Mouse (Mus musculus) forebrain, embryonic 11.5 days (tissue): ENCODE measurements around the gene Fst. TPM values are rescaled to one million over a fixed set of nuclear protein-coding genes. Genes with fewer than 3 reads are reported as not detected.

Experiments
- ATAC-seq: fragments of 200-750 bp; cut with Nextera tagmentation; replicated peaks from 2 replicates; pipeline ENCODE4 v1.8.0; 2017; ENCODE audit warnings: moderate TSS enrichment; ENCODE audit not compliant: low FRiP score
- DNase-seq: peaks from one replicate; pipeline ENCODE4 v3.0.0-alpha.2; 2017; ENCODE audit warnings: low spot score
- H3K27ac ChIP-seq: fragments of 300-500 bp; sonication (generic); 2 replicates; pipeline ENCODE4 v1.5.1; 2014; ENCODE audit warnings: low read depth, low read length
- H3K27me3 ChIP-seq: fragments of 300-500 bp; sonication (generic); 2 replicates; pipeline ENCODE4 v1.6.1; 2014; ENCODE audit warnings: mild to moderate bottlenecking, low read length, mixed read lengths; ENCODE audit not compliant: control insufficient read depth, insufficient read depth
- H3K36me3 ChIP-seq: fragments of 300-500 bp; sonication (generic); 2 replicates; pipeline ENCODE4 v1.6.1; 2014; ENCODE audit warnings: mild to moderate bottlenecking, low read length, moderate library complexity, mixed read lengths; ENCODE audit not compliant: control insufficient read depth, insufficient read depth
- H3K4me1 ChIP-seq: fragments of 300-500 bp; sonication (generic); replicated peaks from 2 replicates; pipeline ENCODE4 v1.6.1; 2014; ENCODE audit warnings: low read length, mixed read lengths; ENCODE audit not compliant: control insufficient read depth, insufficient read depth
- H3K4me2 ChIP-seq: fragments of 300-500 bp; sonication (generic); 2 replicates; pipeline ENCODE4 v1.6.1; 2014; ENCODE audit warnings: low read depth, mild to moderate bottlenecking, low read length, moderate library complexity, mixed read lengths; ENCODE audit not compliant: severe bottlenecking
- H3K4me3 ChIP-seq: fragments of 300-500 bp; sonication (generic); 2 replicates; pipeline ENCODE4 v1.5.1; 2014; ENCODE audit warnings: low read depth, low read length
- H3K9ac ChIP-seq: fragments of 300-500 bp; sonication (generic); 2 replicates; pipeline ENCODE4 v1.6.1; 2014; ENCODE audit warnings: low read length
- H3K9me3 ChIP-seq: fragments of 300-500 bp; sonication (generic); 2 replicates; pipeline ENCODE4 v1.6.1; 2016; ENCODE audit warnings: low read length, mixed read lengths; ENCODE audit not compliant: control insufficient read depth
- WGBS: fragments of 180-500 bp; shearing (Covaris S2); extraction: QIAGEN DNeasy Blood & Tissue Kit; methylation state at CpG from one replicate; pipeline ENCODE4 v1.1.7; 2014; 5-methylcytosine and 5-hydroxymethylcytosine counted together
- polyA plus RNA-seq: library from polyadenylated mRNA; unstranded; fragments of >200 nt; fragmentation: Nextera tagmentation; extraction: Ambion mirVana; gene quantifications from 2 replicates; pipeline ENCODE4 v1.2.1, GENCODE M21; 2014

Fst gene
- polyA plus RNA-seq: 27.7 and 33.7 TPM in 2 replicates

DNA sequence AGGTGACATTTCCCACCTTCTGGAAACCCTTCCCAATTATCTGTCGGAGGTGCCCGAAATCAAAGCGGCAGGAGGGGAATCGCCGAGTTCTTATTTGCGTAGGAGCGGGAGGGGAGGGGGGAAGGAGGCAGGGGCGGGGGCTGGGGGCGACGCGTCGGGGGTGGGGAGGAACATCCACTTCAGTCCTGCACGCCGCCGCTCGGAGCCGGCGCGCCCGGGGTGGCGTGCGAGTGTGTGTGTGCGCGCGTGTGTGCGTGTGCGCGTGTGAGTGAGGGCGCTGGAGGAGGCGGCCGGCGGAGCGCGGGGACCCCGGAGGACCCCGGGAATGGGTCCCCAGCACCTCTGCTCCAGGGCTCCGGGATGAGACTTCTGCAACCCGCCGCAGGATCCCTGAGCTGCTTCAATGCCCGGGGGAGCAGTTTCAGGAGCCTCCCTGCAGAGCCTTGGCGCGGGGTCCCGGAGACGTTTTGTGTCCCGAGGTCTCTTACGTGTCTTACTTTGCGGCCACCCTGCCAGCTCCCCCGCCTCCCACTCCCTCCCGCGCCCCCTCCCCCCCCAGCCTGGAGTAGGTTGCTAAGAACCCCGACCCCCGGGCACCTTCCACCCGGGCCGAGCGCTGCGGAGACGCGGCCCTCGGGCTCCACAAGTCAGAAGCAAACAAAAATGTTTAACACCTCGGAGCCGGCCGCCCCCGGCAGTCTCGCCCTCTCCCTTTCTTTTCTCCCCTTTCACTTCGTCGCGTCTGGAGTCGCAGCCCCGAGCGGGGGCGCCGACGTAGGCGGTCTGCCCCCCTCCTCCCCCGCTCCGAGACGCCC, at the start of gene Fst:
Fst (minus strand) TSS at position 66 of the 815 bp plus-strand sequence.
- Histone ChIP-seq H3K9ac (peak within 1 kb of the TSS; percentile 39), H3K4me2 (peak within 1 kb of the TSS; percentile 90), H3K27me3 (peaks cover 16% of the 10 kb centered on the region), H3K4me3 (peak within 1 kb of the TSS; percentile 54), H3K9me3 (no peaks in the 10 kb centered on the region), H3K4me1 (peaks cover 7% of the 10 kb centered on the region), H3K36me3 (no peaks in the 10 kb centered on the region), H3K27ac (peak within 1 kb of the TSS; percentile 82)
- ATAC-seq (peak; percentile 57), DNase-seq (peak; percentile 84)
- WGBS: under 1% methylated on average over 64 of the region's 77 CpGs

DNA sequence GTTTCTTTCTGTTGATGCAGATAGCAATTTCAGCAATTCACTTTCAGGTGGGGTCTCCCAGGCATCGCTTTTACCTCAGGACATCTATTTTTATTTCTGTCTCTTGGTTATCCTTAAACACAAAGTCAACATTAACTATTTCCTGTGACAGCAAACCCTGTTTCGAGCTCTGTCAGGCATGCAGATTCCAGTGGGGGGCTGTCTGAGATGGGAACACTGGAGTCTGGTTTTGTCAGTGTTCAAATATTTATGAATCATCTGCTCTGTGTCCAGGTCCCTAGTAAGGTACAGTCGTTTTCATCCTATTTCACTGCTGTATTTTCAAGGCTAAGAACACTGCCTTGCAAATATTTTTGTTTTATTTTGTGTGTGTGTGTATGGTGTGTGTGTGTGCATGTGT, 35.1 kb upstream of the Fst start:
- Histone ChIP-seq H3K4me2 (no peak overlapping the region), H3K4me1 (no peaks in the 10 kb centered on the region), H3K36me3 (no peaks in the 10 kb centered on the region), H3K4me3 (no peak overlapping the region), H3K27me3 (no peaks in the 10 kb centered on the region), H3K9me3 (no peaks in the 10 kb centered on the region), H3K27ac (no peak overlapping the region), H3K9ac (no peak overlapping the region)
- ATAC-seq: no peak
- DNase-seq: no peak
- 77% methylated on average over 3 of the region's 3 CpGs for WGBS

DNA sequence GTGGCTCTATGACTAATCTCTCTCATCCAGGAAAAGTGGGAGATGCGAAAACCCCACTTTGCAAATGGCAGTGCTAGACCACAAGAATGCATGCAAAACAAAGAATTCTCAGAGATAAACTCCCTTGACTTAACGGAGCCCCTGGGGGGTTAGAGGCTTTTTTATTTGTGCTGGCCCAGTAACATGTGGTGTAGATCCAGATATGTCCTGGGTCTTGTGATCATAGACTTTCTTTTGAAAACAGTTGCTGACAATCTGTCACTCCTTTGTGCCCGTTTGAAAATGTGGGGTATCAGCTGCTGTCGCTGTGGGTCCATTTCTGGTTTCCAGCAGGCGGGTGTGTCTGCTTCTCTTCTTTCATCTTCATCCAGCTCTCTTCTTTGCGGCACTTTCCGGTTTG, 29.4 kb upstream of the Fst start:
- no peak for DNase-seq
- Histone ChIP-seq H3K36me3 (no peaks in the 10 kb centered on the region), H3K4me2 (no peak overlapping the region), H3K9me3 (no peaks in the 10 kb centered on the region), H3K9ac (no peak overlapping the region), H3K27me3 (no peaks in the 10 kb centered on the region), H3K4me3 (no peak overlapping the region), H3K27ac (no peak overlapping the region), H3K4me1 (no peaks in the 10 kb centered on the region)
- 77% methylated on average over 7 of the region's 7 CpGs for WGBS
- no peak for ATAC-seq

DNA sequence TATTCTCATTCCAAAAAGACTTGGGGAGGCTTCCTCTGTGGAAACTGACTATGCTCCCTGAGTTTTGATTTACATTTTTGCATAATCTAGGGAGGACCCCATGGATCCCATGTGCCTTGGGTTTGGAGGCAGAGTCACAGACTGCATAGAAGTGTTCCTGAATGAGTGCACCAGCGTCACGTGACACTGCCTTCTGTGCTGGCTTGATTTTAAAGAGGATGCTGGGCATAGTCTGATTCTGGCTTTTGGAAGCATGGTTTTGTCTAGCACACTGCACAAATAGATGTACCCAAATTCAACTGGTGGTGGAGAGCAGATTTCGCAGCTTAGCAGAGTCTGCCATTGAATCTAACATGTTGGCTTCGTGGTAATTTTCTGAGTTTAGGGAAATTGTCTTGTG, 19.6 kb upstream of the Fst start:
- Histone ChIP-seq H3K9me3 (no peaks in the 10 kb centered on the region), H3K27ac (no peak overlapping the region), H3K4me3 (no peak overlapping the region), H3K4me2 (no peak overlapping the region), H3K9ac (no peak overlapping the region), H3K27me3 (no peaks in the 10 kb centered on the region), H3K4me1 (no peaks in the 10 kb centered on the region; the same call in 1 of the 2 replicates), H3K36me3 (no peaks in the 10 kb centered on the region)
- WGBS: 83% methylated on average over 4 of the region's 4 CpGs
- ATAC-seq (no peak), DNase-seq (no peak)

DNA sequence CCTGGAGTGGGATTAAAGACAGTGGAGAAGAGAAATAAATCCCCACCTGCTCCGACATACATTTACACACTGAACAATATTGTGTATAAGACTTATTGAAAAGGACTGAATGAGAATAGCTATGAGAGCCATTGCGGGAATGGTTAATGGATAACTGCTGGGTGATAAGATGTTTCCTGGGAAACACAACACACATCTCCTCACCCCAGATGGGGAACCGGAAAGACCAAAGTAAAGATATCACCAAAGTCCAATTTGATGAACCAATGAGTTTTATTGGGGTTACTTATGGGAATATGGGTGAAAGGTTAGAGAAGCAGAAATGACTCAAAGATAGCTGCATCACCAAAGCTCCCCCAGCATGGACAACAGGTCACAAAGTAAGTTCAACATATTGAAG, 11.2 kb upstream of the Fst start:
- Histone ChIP-seq H3K9me3 (no peaks in the 10 kb centered on the region), H3K9ac (no peak overlapping the region), H3K27ac (no peak overlapping the region), H3K4me3 (no peak overlapping the region), H3K27me3 (no peaks in the 10 kb centered on the region), H3K4me2 (no peak overlapping the region), H3K36me3 (no peaks in the 10 kb centered on the region), H3K4me1 (no peaks in the 10 kb centered on the region)
- ATAC-seq (no peak), DNase-seq (no peak)
- 92% methylated on average over 3 of the region's 3 CpGs for WGBS

DNA sequence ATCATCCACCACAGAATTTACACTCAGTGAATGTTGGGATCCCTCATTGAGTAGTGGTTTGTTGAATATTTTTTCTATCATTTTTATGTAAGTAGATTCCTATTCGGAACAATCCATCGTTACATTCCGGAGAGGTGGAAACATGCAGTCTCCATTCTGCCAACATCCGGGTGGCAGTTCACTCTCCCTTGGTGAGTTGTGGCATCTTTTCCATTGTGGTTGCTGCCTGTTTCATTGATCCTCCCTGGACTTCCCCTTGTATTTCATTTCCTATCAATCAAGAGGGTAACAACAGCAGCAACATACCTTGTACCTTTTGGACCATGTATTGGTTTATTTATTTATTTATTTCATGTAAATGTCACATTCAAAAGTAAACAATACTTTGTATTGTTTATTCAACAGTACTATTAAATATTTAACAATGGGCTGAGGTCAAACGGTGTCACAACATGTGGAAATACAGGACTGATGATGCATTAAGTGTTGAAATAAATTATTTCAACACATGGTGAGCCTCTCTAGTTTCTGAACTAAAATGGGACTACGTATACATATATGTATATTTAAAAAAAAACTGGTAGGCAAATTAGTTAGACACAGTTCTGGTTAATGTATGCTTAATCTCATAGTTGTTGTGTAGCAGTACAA, 7.6 kb upstream of the Fst start:
- ATAC-seq (no peak), DNase-seq (no peak)
- Histone ChIP-seq H3K4me2 (no peak overlapping the region), H3K27ac (no peak overlapping the region), H3K4me1 (no peaks in the 10 kb centered on the region), H3K9me3 (no peaks in the 10 kb centered on the region), H3K4me3 (no peak overlapping the region), H3K27me3 (no peaks in the 10 kb centered on the region), H3K9ac (no peak overlapping the region), H3K36me3 (no peaks in the 10 kb centered on the region)
- 93% methylated on average over 6 of the region's 6 CpGs for WGBS

DNA sequence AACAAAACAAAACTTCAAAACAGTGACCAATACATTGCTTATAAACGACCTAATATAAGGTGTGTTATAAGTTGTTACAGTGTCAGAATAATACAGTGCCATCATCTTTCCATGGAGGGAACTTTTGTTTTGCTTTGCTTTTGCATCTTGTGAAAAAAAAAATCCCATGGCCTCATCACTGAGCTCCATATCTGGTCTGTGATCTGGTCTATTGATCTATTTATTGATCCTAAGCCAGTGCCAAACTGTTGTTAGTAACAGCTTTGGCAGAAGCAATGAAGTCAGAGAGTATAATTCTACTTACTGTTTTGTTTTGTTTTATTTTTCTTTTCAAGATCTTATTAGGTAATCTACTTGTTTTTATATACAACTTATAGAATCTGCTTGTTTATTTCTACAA, 6.6 kb upstream of the Fst start:
- no peaks in the 10 kb centered on the region for H3K9me3 ChIP-seq
- no peak for DNase-seq
- no peaks in the 10 kb centered on the region for H3K27me3 ChIP-seq
- H3K4me1 ChIP-seq: no peaks in the 10 kb centered on the region
- H3K4me2 ChIP-seq: no peak overlapping the region
- no peaks in the 10 kb centered on the region for H3K36me3 ChIP-seq
- 83% methylated on average over 1 of the region's 1 CpGs for WGBS
- no peak overlapping the region for H3K27ac ChIP-seq
- H3K4me3 ChIP-seq: no peak overlapping the region
- H3K9ac ChIP-seq: no peak overlapping the region
- ATAC-seq: no peak

DNA sequence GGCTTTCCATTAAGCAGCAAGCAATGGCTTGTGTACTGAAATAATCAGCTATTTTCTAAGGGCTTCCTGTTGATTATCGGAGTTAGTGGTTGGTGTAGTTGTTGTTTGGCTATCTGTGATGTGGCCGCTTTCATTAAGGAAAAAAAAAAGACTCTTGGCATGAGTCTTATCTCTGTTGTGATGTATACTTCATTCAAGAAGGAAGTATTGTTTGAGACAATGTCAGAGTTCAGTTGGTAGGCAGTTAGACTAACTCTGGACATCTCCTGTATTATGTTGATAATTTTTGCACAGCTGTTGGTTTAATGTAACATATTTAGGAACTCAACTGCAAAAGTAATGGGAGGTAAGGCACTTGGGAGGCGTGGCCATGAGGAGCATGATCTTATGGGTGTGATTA, 6.1 kb upstream of the Fst start:
- 86% methylated on average over 3 of the region's 3 CpGs for WGBS
- Histone ChIP-seq H3K4me2 (no peak overlapping the region), H3K9me3 (no peaks in the 10 kb centered on the region), H3K27me3 (no peaks in the 10 kb centered on the region), H3K4me1 (no peaks in the 10 kb centered on the region), H3K36me3 (no peaks in the 10 kb centered on the region), H3K4me3 (no peak overlapping the region), H3K27ac (no peak overlapping the region), H3K9ac (no peak overlapping the region)
- ATAC-seq (no peak), DNase-seq (no peak)
